Mouse (Mus musculus): ENCODE data around the gene Efna3. TPM values are rescaled to one million over a fixed set of nuclear protein-coding genes. Genes with fewer than 3 reads are reported as not detected.

The Efna3 gene
- 77.9 and 78.0 TPM in 2 replicates for polyA plus RNA-seq (2015; fragmentation: Nextera tagmentation; extraction: Ambion mirVana)

- peaks cover 3% of the 10 kb centered on the region for H3K27me3 ChIP-seq (replicated peaks; ENCODE audit: control insufficient read depth, insufficient read depth, low read length)
- under 1% methylated on average over 53 of the region's 53 CpGs for WGBS
- H3K9ac ChIP-seq (ENCODE audit: low read depth, low read length) = peak within 1 kb of the TSS; percentile 83
- peaks cover 30% of the 10 kb centered on the region for H3K4me1 ChIP-seq (ENCODE audit: control insufficient read depth, insufficient read depth, low read depth, low read length)
- H3K9me3 ChIP-seq (ENCODE audit: control insufficient read depth, low read length) = no peaks in the 10 kb centered on the region
- H3K4me3 ChIP-seq (ENCODE audit: low read length) = peak within 1 kb of the TSS; percentile 60
- H3K27ac ChIP-seq (ENCODE audit: low read depth, low read length) = peak within 1 kb of the TSS; percentile 96
- peak; percentile 42 for ATAC-seq
- H3K4me2 ChIP-seq (ENCODE audit: low read length) = peak within 1 kb of the TSS; percentile 89
- no peaks in the 10 kb centered on the region for H3K36me3 ChIP-seq (ENCODE audit: control insufficient read depth, insufficient read depth, low read length)
Observed at GRCm38 (mm10) chr3:89322514-89323165, at the start of gene Efna3. Gene Efna3 (minus strand): TSS chr3:89322965.

DNA sequence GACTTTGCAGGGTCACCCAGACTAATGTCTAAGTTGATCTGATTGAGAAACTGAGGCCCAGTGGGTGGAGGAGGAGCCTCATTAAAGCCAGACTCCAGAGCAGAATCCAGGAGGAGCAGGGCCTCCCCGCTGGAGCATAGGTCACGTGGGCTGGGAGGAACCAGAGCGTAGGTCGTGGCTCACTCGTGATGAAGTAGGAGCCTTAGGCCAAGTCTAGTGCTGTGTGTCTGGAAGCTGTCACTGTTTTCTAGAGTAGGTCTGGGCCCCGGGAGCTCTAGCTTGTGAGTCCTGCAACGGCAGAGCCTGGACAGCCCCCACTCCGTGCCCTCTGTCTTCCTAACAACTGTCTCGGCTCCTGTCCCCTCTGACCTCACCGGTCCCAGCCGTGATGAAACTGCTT, 44.6 kb upstream of the Efna3 start:
- no peak overlapping the region for H3K4me3 ChIP-seq (ENCODE audit: low read length)
- WGBS = 77% methylated on average over 11 of the region's 11 CpGs
- H3K4me2 ChIP-seq (ENCODE audit: low read length) = no peak overlapping the region
- no peak for ATAC-seq
- H3K4me1 ChIP-seq (ENCODE audit: control insufficient read depth, insufficient read depth, low read depth, low read length) = no peaks in the 10 kb centered on the region
- H3K36me3 ChIP-seq (ENCODE audit: control insufficient read depth, insufficient read depth, low read length) = no peaks in the 10 kb centered on the region
- no peaks in the 10 kb centered on the region for H3K9me3 ChIP-seq (ENCODE audit: control insufficient read depth, low read length)
- no peak overlapping the region for H3K27ac ChIP-seq (ENCODE audit: low read depth, low read length)
- H3K9ac ChIP-seq (ENCODE audit: low read depth, low read length) = no peak overlapping the region
- H3K27me3 ChIP-seq (replicated peaks; ENCODE audit: control insufficient read depth, insufficient read depth, low read length) = no peaks in the 10 kb centered on the region

- H3K4me2 ChIP-seq (ENCODE audit: low read length) = no peak overlapping the region
- H3K4me3 ChIP-seq (ENCODE audit: low read length) = no peak overlapping the region
- no peaks in the 10 kb centered on the region for H3K9me3 ChIP-seq (ENCODE audit: control insufficient read depth, low read length)
- H3K36me3 ChIP-seq (ENCODE audit: control insufficient read depth, insufficient read depth, low read length) = no peaks in the 10 kb centered on the region
- no peaks in the 10 kb centered on the region for H3K27me3 ChIP-seq (replicated peaks; ENCODE audit: control insufficient read depth, insufficient read depth, low read length)
- H3K27ac ChIP-seq (ENCODE audit: low read depth, low read length) = no peak overlapping the region
- ATAC-seq = no peak
- no peak overlapping the region for H3K9ac ChIP-seq (ENCODE audit: low read depth, low read length)
- no peaks in the 10 kb centered on the region for H3K4me1 ChIP-seq (ENCODE audit: control insufficient read depth, insufficient read depth, low read depth, low read length)
- 76% methylated on average over 20 of the region's 20 CpGs for WGBS
Observed at GRCm38 (mm10) chr3:89365486-89366414, 43.0 kb upstream of the Efna3 start.

GRCm38 (mm10) chr3:89365153-89365485, 42.4 kb upstream of the Efna3 start, which contains the start of gene Dcst1:
Gene Dcst1 (minus strand): TSS chr3:89365253.
- Histone ChIP-seq H3K4me1 (ENCODE audit: control insufficient read depth, insufficient read depth, low read depth, low read length) (no peaks in the 10 kb centered on the region), H3K9ac (ENCODE audit: low read depth, low read length) (no peak within 1 kb of the TSS), H3K4me2 (ENCODE audit: low read length) (no peak within 1 kb of the TSS), H3K4me3 (ENCODE audit: low read length) (no peak within 1 kb of the TSS), H3K27ac (ENCODE audit: low read depth, low read length) (no peak within 1 kb of the TSS), H3K36me3 (ENCODE audit: control insufficient read depth, insufficient read depth, low read length) (no peaks in the 10 kb centered on the region), H3K9me3 (ENCODE audit: control insufficient read depth, low read length) (no peaks in the 10 kb centered on the region), H3K27me3 (replicated peaks; ENCODE audit: control insufficient read depth, insufficient read depth, low read length) (no peaks in the 10 kb centered on the region)
- 81% methylated on average over 11 of the region's 11 CpGs for WGBS
- no peak for ATAC-seq

- H3K27ac ChIP-seq (ENCODE audit: low read depth, low read length) = no peak overlapping the region
- H3K4me1 ChIP-seq (ENCODE audit: control insufficient read depth, insufficient read depth, low read depth, low read length) = no peaks in the 10 kb centered on the region
- H3K4me2 ChIP-seq (ENCODE audit: low read length) = no peak overlapping the region
- no peak overlapping the region for H3K4me3 ChIP-seq (ENCODE audit: low read length)
- no peaks in the 10 kb centered on the region for H3K36me3 ChIP-seq (ENCODE audit: control insufficient read depth, insufficient read depth, low read length)
- 57% methylated on average over 8 of the region's 8 CpGs for WGBS
- no peaks in the 10 kb centered on the region for H3K9me3 ChIP-seq (ENCODE audit: control insufficient read depth, low read length)
- H3K27me3 ChIP-seq (replicated peaks; ENCODE audit: control insufficient read depth, insufficient read depth, low read length) = no peaks in the 10 kb centered on the region
- no peak for ATAC-seq
- no peak overlapping the region for H3K9ac ChIP-seq (ENCODE audit: low read depth, low read length)
Observed at GRCm38 (mm10) chr3:89364631-89365030, 41.9 kb upstream of the Efna3 start.

GRCm38 (mm10) chr3:89361675-89362074, 38.9 kb upstream of the Efna3 start, which contains the start of gene Dcst2:
Gene Dcst2 (plus strand): TSS chr3:89361975.
- Histone ChIP-seq H3K4me1 (ENCODE audit: control insufficient read depth, insufficient read depth, low read depth, low read length) (no peaks in the 10 kb centered on the region), H3K4me2 (ENCODE audit: low read length) (no peak within 1 kb of the TSS), H3K27me3 (replicated peaks; ENCODE audit: control insufficient read depth, insufficient read depth, low read length) (no peaks in the 10 kb centered on the region; the same call in 1 of the 2 replicates), H3K27ac (ENCODE audit: low read depth, low read length) (no peak within 1 kb of the TSS), H3K4me3 (ENCODE audit: low read length) (no peak within 1 kb of the TSS), H3K36me3 (ENCODE audit: control insufficient read depth, insufficient read depth, low read length) (no peaks in the 10 kb centered on the region), H3K9me3 (ENCODE audit: control insufficient read depth, low read length) (no peaks in the 10 kb centered on the region), H3K9ac (ENCODE audit: low read depth, low read length) (no peak within 1 kb of the TSS)
- WGBS = 85% methylated on average over 7 of the region's 7 CpGs
- no peak for ATAC-seq

DNA sequence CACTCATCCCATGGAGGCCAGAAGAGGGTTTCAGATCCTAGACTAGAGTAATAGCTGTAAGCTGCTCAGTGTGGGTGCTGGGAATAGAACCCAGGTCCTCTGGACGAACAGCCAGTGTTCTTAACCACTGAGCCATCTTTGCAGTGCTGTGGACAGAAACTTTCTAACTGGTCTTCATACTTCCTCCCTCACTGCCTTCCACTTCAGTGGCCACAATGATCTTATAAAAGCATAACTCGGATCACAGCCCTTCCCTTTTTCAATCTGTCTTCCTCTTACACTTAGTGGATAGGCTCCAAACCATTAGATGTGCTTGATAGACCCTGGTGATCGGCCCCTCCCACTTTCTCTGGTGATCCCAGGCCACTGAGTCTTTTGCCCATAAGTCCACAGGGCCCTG, 37.5 kb upstream of the Efna3 start:
- H3K9ac ChIP-seq (ENCODE audit: low read depth, low read length) = no peak overlapping the region
- H3K9me3 ChIP-seq (ENCODE audit: control insufficient read depth, low read length) = no peaks in the 10 kb centered on the region
- no peaks in the 10 kb centered on the region; the same call in 1 of the 2 replicates for H3K27me3 ChIP-seq (replicated peaks; ENCODE audit: control insufficient read depth, insufficient read depth, low read length)
- no peak overlapping the region for H3K4me2 ChIP-seq (ENCODE audit: low read length)
- H3K4me1 ChIP-seq (ENCODE audit: control insufficient read depth, insufficient read depth, low read depth, low read length) = no peaks in the 10 kb centered on the region
- H3K4me3 ChIP-seq (ENCODE audit: low read length) = no peak overlapping the region
- 75% methylated on average over 3 of the region's 3 CpGs for WGBS
- no peaks in the 10 kb centered on the region for H3K36me3 ChIP-seq (ENCODE audit: control insufficient read depth, insufficient read depth, low read length)
- no peak overlapping the region for H3K27ac ChIP-seq (ENCODE audit: low read depth, low read length)
- ATAC-seq = no peak

- Histone ChIP-seq H3K4me2 (ENCODE audit: low read length) (no peak overlapping the region), H3K9me3 (ENCODE audit: control insufficient read depth, low read length) (no peaks in the 10 kb centered on the region), H3K4me3 (ENCODE audit: low read length) (no peak overlapping the region), H3K27me3 (replicated peaks; ENCODE audit: control insufficient read depth, insufficient read depth, low read length) (no peaks in the 10 kb centered on the region; the same call in 1 of the 2 replicates), H3K4me1 (ENCODE audit: control insufficient read depth, insufficient read depth, low read depth, low read length) (no peaks in the 10 kb centered on the region), H3K9ac (ENCODE audit: low read depth, low read length) (no peak overlapping the region), H3K27ac (ENCODE audit: low read depth, low read length) (no peak overlapping the region), H3K36me3 (ENCODE audit: control insufficient read depth, insufficient read depth, low read length) (no peaks in the 10 kb centered on the region)
- ATAC-seq = no peak
- 52% methylated on average over 6 of the region's 6 CpGs for WGBS
Observed at GRCm38 (mm10) chr3:89359630-89360029, 36.9 kb upstream of the Efna3 start.

GRCm38 (mm10) chr3:89356029-89356428, 33.3 kb upstream of the Efna3 start:
- no peaks in the 10 kb centered on the region for H3K9me3 ChIP-seq (ENCODE audit: control insufficient read depth, low read length)
- H3K9ac ChIP-seq (ENCODE audit: low read depth, low read length) = no peak overlapping the region
- no peak overlapping the region for H3K27ac ChIP-seq (ENCODE audit: low read depth, low read length)
- H3K27me3 ChIP-seq (replicated peaks; ENCODE audit: control insufficient read depth, insufficient read depth, low read length) = no peaks in the 10 kb centered on the region; the same call in 1 of the 2 replicates
- no peak overlapping the region for H3K4me3 ChIP-seq (ENCODE audit: low read length)
- 74% methylated on average over 9 of the region's 9 CpGs for WGBS
- peaks cover 2% of the 10 kb centered on the region; the same call in 1 of the 2 replicates for H3K4me1 ChIP-seq (ENCODE audit: control insufficient read depth, insufficient read depth, low read depth, low read length)
- H3K36me3 ChIP-seq (ENCODE audit: control insufficient read depth, insufficient read depth, low read length) = no peaks in the 10 kb centered on the region
- no peak overlapping the region for H3K4me2 ChIP-seq (ENCODE audit: low read length)
- no peak for ATAC-seq
